Mouse (Mus musculus): ENCODE measurements around the gene Prx. TPM values are rescaled to one million over a fixed set of nuclear protein-coding genes. Genes with fewer than 3 reads are reported as not detected.
"Not testable (repeated sequence)": the region's sequence is repeated elsewhere in the genome, so short reads cannot be mapped to it uniquely, and the experiment has no call there.

The Prx gene
- total RNA-seq, 4 experiments from 2014 or later: 2.3 to 7.7 (median 5.7) TPM

DNA sequence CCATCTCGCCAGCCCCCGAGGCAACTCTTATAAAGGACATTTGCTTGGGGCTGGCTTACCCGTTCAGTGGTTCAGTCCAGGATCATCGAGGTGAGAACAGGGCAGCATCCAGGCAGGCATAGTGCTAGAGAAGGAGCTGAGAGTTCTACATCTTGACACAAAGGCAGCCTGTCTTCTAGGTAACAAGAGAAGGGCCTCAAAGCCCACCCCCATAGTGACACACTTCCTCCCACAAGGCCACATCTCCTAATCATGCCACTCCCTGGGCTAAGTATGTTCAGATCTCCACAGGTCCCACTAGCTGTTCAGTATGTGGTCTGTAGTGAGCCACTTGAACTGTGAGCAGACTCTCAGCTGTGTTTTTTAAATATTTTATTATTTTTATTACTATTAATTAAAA is 15.3 kb upstream of the Prx start:
- no peak for DNase-seq (ENCODE audit: low spot score in 2 of 2)

- peak; percentile 38 to 47 for DNase-seq (ENCODE audit: low spot score in 2 of 2)
These were observed 12.9 kb upstream of the Prx start for GRCm38 (mm10) chr7:27486102-27486769.

GRCm38 (mm10) chr7:27486770-27487697 is 12.1 kb upstream of the Prx start, which contains the start of gene Sertad1:
Gene Sertad1, plus strand, starts transcription at chr7:27486910.
- DNase-seq (ENCODE audit: low spot score in 2 of 2): peak; percentile 99 to 100

DNA sequence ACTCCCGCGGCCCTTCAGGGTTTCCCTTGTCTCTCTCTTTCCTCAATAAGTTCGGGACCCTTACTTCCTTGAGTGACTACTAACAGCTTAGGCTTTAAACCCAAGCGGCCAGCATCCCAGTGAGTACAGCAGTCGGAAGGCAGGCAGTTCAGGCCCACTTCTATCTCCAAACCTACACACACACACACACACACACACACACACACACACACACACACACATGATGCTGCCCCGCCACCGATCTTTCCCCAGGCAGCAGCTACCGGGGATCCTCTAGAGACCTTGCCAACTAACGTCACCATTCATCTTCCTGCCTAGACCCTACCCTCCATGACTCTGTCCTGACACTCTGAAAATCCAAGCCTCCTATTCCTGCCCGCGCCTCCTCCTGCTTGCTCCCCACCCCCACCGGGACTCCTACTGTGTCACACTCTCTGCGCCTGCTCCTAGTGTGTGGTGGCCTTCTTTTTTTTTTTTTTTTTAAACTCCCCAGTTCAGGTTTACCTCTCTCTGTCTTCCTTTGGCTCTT is 11.3 kb upstream of the Prx start:
- peak; percentile 38 to 51 for DNase-seq (ENCODE audit: low spot score in 2 of 2)

DNA sequence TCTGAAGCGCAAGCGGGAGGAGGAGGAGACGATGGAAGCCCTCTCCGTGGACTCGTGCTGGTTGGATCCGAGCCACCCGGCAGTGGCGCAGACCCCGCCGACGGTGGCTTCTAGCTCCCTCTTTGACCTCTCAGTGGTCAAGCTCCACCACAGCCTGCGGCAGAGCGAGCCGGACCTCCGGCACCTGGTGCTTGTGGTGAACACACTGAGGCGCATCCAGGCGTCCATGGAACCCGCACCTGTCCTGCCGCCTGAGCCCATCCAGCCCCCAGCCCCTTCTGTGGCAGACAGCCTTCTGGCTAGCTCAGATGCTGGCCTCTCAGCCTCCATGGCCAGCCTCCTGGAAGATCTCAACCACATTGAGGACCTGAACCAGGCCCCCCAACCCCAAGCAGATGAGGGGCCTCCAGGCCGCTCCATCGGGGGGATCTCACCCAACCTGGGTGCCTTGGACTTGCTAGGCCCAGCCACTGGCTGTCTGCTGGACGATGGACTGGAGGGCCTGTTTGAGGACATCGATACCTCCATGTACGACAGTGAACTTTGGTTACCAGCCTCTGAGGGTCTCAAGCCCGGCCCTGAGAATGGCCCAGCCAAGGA is 9.8 kb upstream of the Prx start:
- DNase-seq (ENCODE audit: low spot score in 2 of 2): no peak

GRCm38 (mm10) chr7:27490227-27490542 is 8.9 kb upstream of the Prx start:
- no peak for DNase-seq (ENCODE audit: low spot score in 2 of 2)

DNA sequence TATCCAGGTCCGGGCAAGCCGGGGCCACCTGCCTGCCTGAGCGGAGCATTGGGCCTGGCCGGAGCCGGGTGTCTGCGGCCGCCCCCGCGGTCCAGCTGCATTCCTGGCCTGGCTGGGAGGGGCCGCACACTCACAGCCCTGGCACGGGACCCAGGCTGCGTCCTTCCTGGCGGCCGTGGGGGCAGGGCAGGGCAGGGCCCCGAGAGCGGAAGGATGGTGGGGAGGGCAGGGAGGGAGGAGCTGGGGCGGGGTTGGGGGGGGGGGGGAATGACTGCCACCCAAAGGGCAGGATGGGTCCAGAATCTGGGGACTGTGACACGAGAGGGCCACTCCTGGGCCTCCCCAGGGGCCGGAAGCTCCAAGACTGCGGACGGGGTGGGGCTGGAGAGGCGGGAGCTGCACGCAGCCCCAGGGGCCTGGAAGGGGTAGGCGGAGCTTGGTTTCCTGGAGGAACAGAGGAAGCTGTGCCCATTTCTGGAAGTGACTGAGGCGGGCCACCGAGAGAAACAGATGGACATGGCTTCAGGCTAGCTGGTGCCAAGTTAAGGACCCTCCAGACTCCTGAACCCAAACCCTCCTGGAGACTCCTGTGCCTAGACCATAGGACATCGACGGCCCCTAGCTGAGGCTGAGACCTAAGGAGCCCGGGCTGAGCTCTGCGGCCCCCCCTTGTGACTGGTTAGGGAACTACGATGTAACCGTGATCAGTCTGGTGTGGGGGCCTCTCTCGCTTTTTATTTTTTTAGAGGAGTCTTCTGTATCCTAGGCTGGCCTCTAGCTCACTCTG is 8.4 kb upstream of the Prx start:
- peak; percentile 93 to 95 for DNase-seq (ENCODE audit: low spot score in 2 of 2)

DNA sequence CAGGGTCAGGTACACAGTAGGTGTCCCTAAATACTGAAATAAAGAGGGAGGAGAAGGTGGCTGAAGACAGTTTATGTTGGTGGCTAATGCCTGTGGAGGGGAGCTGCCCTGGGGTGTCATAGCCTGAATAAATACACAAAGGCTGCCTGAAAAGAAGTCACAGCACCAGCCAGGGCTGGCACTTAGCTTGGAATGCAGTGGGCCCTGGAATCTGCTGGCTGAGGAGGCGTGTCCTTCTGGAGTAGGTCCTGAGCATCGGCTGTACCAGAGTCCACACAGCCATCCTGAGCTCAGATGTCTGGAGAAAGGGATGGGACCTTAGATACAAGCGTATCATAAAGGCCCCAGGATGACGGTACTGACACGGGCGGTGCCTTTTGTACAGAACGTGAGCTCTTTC is 7.3 kb upstream of the Prx start:
- DNase-seq (ENCODE audit: low spot score in 2 of 2): no peak

DNA sequence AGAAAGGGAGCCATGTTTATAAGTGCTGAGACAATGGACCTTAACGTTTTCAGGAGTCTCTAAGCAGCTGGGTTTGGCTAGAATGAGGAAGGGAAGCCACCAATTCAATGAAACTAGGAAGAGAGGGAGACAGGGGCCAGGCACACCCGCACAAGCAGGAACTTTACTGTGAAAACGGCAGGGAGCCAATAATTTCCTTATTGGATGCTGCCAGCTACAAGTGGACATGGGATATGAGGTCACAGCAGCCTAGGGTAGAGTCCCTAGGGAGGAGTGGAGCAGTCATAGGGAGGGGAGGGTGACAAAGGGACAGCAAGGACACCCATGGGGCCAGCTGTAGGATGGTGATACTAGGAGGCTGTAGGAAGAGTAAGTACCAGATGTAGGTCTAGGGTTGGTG is 6.1 kb upstream of the Prx start:
- no peak for DNase-seq (ENCODE audit: low spot score in 2 of 2)

DNA sequence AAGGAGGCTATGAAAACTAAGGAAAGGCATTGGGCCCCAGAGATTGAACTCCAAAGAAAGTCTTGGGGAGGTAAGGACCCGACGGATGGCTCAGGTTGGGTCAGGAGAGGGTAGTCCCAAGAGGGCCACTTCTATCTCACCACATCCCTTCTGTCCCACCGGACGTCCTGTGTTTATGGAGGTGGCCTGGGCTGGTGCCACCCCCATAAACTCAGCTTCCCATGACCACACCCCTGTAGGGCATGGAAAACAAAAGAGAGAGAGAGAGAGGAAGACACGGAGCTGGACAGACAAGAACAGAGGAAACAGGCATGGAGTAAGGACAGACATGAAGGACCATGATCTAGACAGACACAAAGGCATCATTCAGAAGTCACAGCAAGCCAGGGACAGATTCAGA is 5.7 kb upstream of the Prx start:
- DNase-seq (ENCODE audit: low spot score in 2 of 2): no peak

DNA sequence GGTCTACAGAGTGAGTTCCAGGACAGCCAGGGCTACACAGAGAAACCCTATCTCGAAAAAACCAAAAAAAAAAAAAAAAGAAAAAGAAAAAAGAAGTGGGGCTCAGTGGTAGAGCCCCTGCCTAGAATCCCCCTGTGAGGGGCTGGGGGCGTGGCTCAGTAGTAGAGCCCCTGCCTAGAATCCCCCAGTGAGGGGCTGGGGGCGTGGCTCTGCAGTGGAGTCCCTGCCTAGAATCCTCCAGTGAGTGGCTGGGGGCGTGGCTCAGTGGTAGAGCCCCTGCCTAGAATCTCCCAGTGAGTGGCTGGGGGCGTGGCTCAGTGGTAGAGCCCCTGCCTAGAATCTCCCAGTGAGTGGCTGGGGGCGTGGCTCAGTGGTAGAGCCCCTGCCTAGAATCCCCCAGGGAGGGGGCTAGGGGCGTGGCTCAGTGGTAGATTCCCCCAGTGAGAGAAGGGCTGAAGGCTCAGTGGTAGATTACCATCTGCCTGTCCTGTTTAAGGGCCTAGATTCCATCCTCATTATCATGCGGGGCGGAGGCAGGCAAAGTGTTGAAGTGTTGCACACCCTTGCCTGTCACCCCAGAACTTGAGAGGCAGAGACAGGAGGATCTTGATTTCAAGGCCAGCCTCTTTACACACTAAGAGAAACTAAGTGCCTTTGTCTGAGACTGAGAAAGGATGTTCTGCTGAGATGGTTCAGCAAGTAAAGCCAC is 4.3 kb upstream of the Prx start:
- not testable (repeated sequence) for DNase-seq (ENCODE audit: low spot score in 2 of 2)

DNA sequence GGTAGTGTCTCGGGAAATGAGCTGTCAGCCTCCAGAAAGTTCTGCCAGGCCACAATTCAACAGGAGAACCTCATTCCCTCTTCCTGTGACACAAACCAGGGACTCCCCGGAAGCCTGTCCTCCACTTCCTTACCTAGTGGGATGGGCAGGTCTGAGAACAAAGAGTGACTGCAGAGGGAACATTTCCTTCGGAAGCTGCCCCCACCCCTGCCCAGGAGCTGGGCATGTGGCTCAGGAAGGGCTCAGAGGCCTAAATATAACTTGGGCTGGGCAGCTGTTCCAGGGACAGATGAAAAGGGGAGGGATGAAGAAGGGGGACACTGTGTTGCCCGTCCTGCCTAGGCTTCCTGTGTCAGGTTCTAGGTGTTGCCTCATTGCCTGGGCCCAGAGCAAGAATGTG is 2.5 kb downstream of the Prx start:
- DNase-seq (ENCODE audit: low spot score in 2 of 2): peak; percentile 66 to 69

DNA sequence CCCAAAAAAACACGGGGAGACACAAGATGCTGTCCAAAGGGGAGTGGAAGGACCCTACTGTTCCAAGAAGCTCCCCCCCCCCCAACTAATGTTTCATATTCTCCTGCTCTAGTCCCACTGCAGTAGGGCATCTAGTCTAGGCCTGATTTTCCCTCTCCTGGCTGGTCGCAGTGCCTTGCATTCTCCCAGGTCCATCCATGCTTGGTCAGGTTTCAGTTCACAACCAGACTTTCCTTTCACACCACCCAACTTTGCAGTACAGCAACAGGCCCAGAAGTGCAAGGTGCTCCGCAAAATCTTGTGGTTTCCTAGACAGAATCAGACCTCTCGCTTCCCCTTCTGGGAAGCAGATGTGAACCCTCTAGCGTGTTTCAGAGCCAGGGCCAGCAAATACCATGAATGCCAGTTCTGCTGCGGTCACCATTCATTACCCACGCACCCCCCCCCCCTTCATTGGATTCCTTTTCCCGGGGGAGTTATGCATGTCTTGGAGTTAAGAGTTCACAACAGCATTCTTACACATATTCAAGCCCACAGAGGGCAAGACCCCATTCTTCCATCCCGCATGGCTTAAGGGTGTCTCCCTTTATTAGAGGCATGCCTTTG is 7.7 kb downstream of the Prx start:
- no peak for DNase-seq (ENCODE audit: low spot score in 2 of 2)

GRCm38 (mm10) chr7:27507711-27508647 is 8.9 kb downstream of the Prx start:
- DNase-seq (ENCODE audit: low spot score in 2 of 2): peak; percentile 97 to 99

- DNase-seq (ENCODE audit: low spot score in 2 of 2): peak; percentile 28 to 50
These were observed 9.5 kb downstream of the Prx start for GRCm38 (mm10) chr7:27508648-27509005.

- no peak for DNase-seq (ENCODE audit: low spot score in 2 of 2)
These were observed 11.7 kb downstream of the Prx start for GRCm38 (mm10) chr7:27510809-27511208.

DNA sequence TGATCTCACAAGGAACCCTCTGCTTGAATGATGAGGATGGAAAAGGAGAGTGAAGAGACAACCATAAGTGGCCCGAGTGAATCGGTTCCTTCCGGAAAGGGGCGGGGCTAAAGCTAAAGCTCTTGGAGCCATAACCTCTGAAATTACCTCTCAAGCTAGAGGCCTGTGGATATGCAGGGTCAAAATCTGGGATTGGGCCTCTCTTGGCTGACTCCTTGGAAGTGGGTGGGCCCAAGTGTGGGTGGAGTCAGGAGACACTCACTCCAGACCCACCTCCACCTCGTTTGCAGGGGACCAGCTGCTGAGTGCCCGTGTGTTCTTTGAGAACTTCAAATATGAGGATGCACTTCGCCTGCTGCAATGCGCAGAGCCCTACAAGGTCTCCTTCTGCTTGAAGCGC is 15.8 kb downstream of the Prx start:
- no peak for DNase-seq (ENCODE audit: low spot score in 2 of 2)

- no peak for DNase-seq (ENCODE audit: low spot score in 2 of 2)
These were observed 19.2 kb downstream of the Prx start for GRCm38 (mm10) chr7:27518314-27518713.

- no peak for DNase-seq (ENCODE audit: low spot score in 2 of 2)
These were observed 21.0 kb downstream of the Prx start for GRCm38 (mm10) chr7:27520104-27520503.

All from gastrocnemius, adult 8-10 months (tissue).